Mouse (Mus musculus): ENCODE measurements around the gene Olfm1. TPM values are rescaled to one million over a fixed set of nuclear protein-coding genes. Genes with fewer than 3 reads are reported as not detected.

The Olfm1 gene
- total and polyA plus RNA-seq, 3 experiments = 0.20 to 1.3 (median 0.34) TPM

- Histone ChIP-seq H3K79me2 (replicated peaks; ENCODE audit: control insufficient read depth, extremely low read depth, insufficient read depth, poor library complexity, severe bottlenecking) (no peaks in the 10 kb centered on the region), H3K36me3 (replicated peaks in 1 of 2; ENCODE audit: control insufficient read depth in 1 of 2, insufficient read depth in 1 of 2, low read length in 1 of 2) (peaks cover 0 to 3% of the 10 kb centered on the region in 2 experiments), H3K4me3 (replicated peaks in 1 of 3; ENCODE audit: low read depth in 2 of 3, low read length in 2 of 3, poor library complexity in 1 of 3) (no peak overlapping the region), H3K27me3 (replicated peaks) (peaks cover 39% of the 10 kb centered on the region), H3K4me1 (ENCODE audit: control insufficient read depth in 1 of 2, insufficient read depth in 2 of 2) (peaks cover 0 to 10% of the 10 kb centered on the region in 2 experiments; a peak in 2 of 4 replicates), H3K9me3 (replicated peaks; ENCODE audit: low read length) (no peaks in the 10 kb centered on the region), H3K9ac (ENCODE audit: insufficient read depth, low read depth) (no peak overlapping the region), H3K4me2 (ENCODE audit: insufficient read depth, low read depth, poor library complexity, severe bottlenecking) (no peak overlapping the region), H3K27ac (ENCODE audit: insufficient read depth, low read depth) (no peak overlapping the region)
- TF ChIP-seq POLR2A (IDR thresholded peaks at IDR 0.05; ENCODE audit: low read depth, low read length) = no peak
- TF ChIP-seq CTCF (conservative IDR thresholded peaks at IDR 0.05 in 1 of 2, IDR thresholded peaks at IDR 0.05 in 1 of 2; ENCODE audit: low read depth in 2 of 2, low read length in 2 of 2) = no peak
- no peak for DNase-seq (ENCODE audit: extremely low read depth)
- dilution Hi-C loops (cut with MboI; ENCODE audit: extremely low pct_ligation_motif_present, extremely low pct_unique_long_range_greater_than_20kb, low sequenced_read_pairs) (no loop called here), in situ Hi-C loops (cut with MboI; ENCODE audit: low pct_ligation_motif_present, low pct_unique_long_range_greater_than_20kb, low sequenced_read_pairs) (no loop called here)
Measured at GRCm38 (mm10) chr2:28226971-28227370, 34.2 kb downstream of the Olfm1 start.

- in situ Hi-C loops (cut with MboI; ENCODE audit: low pct_ligation_motif_present, low pct_unique_long_range_greater_than_20kb, low sequenced_read_pairs) (no loop called here), dilution Hi-C loops (cut with MboI; ENCODE audit: extremely low pct_ligation_motif_present, extremely low pct_unique_long_range_greater_than_20kb, low sequenced_read_pairs) (no loop called here)
- no peak overlapping the region for H3K9ac ChIP-seq (ENCODE audit: insufficient read depth, low read depth)
- no peak for TF ChIP-seq TBP (conservative IDR thresholded peaks at IDR 0.05; ENCODE audit: low read depth, low read length)
- no peak for TF ChIP-seq ETS1 (conservative IDR thresholded peaks at IDR 0.05; ENCODE audit: low read depth, low read length)
- TF ChIP-seq SIN3A (IDR thresholded peaks at IDR 0.05; ENCODE audit: low read length) = no peak
- no peak for TF ChIP-seq ZKSCAN1 (IDR thresholded peaks at IDR 0.05; ENCODE audit: borderline replicate concordance, low read depth, low read length)
- no peaks in the 10 kb centered on the region for H3K79me2 ChIP-seq (replicated peaks; ENCODE audit: control insufficient read depth, extremely low read depth, insufficient read depth, poor library complexity, severe bottlenecking)
- H3K4me1 ChIP-seq (ENCODE audit: control insufficient read depth in 1 of 2, insufficient read depth in 2 of 2) = peaks cover 0 to 2% of the 10 kb centered on the region in 2 experiments; a peak in 1 of 4 replicates
- H3K4me2 ChIP-seq (ENCODE audit: insufficient read depth, low read depth, poor library complexity, severe bottlenecking) = no peak overlapping the region
- no peaks in the 10 kb centered on the region for H3K9me3 ChIP-seq (replicated peaks; ENCODE audit: low read length)
- H3K27ac ChIP-seq (ENCODE audit: insufficient read depth, low read depth) = no peak overlapping the region
- no peak for DNase-seq (ENCODE audit: extremely low read depth)
- H3K4me3 ChIP-seq (replicated peaks in 1 of 3; ENCODE audit: low read depth in 2 of 3, low read length in 2 of 3, poor library complexity in 1 of 3) = no peak overlapping the region
- peaks cover 43% of the 10 kb centered on the region for H3K27me3 ChIP-seq (replicated peaks)
- H3K36me3 ChIP-seq (replicated peaks in 1 of 2; ENCODE audit: control insufficient read depth in 1 of 2, insufficient read depth in 1 of 2, low read length in 1 of 2) = peaks cover 0 to 3% of the 10 kb centered on the region in 2 experiments
Measured at GRCm38 (mm10) chr2:28227589-28228191, 34.9 kb downstream of the Olfm1 start.

GRCm38 (mm10) chr2:28228364-28228763 lies 35.6 kb downstream of the Olfm1 start:
- H3K27me3 ChIP-seq (replicated peaks) = peaks cover 48% of the 10 kb centered on the region
- no peaks in the 10 kb centered on the region for H3K4me1 ChIP-seq (ENCODE audit: control insufficient read depth in 1 of 2, insufficient read depth in 2 of 2)
- dilution Hi-C loops (cut with MboI; ENCODE audit: extremely low pct_ligation_motif_present, extremely low pct_unique_long_range_greater_than_20kb, low sequenced_read_pairs) = no loop called here
- in situ Hi-C loops (cut with MboI; ENCODE audit: low pct_ligation_motif_present, low pct_unique_long_range_greater_than_20kb, low sequenced_read_pairs) = no loop called here
- no peak overlapping the region for H3K4me3 ChIP-seq (replicated peaks in 1 of 3; ENCODE audit: low read depth in 2 of 3, low read length in 2 of 3, poor library complexity in 1 of 3)
- DNase-seq (ENCODE audit: extremely low read depth) = no peak
- H3K9ac ChIP-seq (ENCODE audit: insufficient read depth, low read depth) = no peak overlapping the region
- peaks cover 0 to 3% of the 10 kb centered on the region in 2 experiments for H3K36me3 ChIP-seq (replicated peaks in 1 of 2; ENCODE audit: control insufficient read depth in 1 of 2, insufficient read depth in 1 of 2, low read length in 1 of 2)
- no peaks in the 10 kb centered on the region for H3K79me2 ChIP-seq (replicated peaks; ENCODE audit: control insufficient read depth, extremely low read depth, insufficient read depth, poor library complexity, severe bottlenecking)
- no peaks in the 10 kb centered on the region for H3K9me3 ChIP-seq (replicated peaks; ENCODE audit: low read length)
- TF ChIP-seq KAT2A (IDR thresholded peaks at IDR 0.05; ENCODE audit: insufficient replicate concordance, low read length) = no peak
- no peak for TF ChIP-seq POLR2A (IDR thresholded peaks at IDR 0.05; ENCODE audit: low read depth, low read length)
- no peak for TF ChIP-seq USF1 (IDR thresholded peaks at IDR 0.05; ENCODE audit: low read depth, low read length)
- TF ChIP-seq TBP (conservative IDR thresholded peaks at IDR 0.05; ENCODE audit: low read depth, low read length) = no peak
- TF ChIP-seq HCFC1 (IDR thresholded peaks at IDR 0.05; ENCODE audit: low read depth, low read length) = no peak
- TF ChIP-seq EP300 (IDR thresholded peaks at IDR 0.05; ENCODE audit: low read length) = no peak
- TF ChIP-seq IRF4 (IDR thresholded peaks at IDR 0.05; ENCODE audit: low read depth, low read length) = no peak
- no peak for TF ChIP-seq ZMIZ1 (IDR thresholded peaks at IDR 0.05; ENCODE audit: low read depth, low read length)
- no peak for TF ChIP-seq ZKSCAN1 (IDR thresholded peaks at IDR 0.05; ENCODE audit: borderline replicate concordance, low read depth, low read length)
- TF ChIP-seq ZC3H11A (IDR thresholded peaks at IDR 0.05; ENCODE audit: low read depth, low read length) = no peak
- no peak for TF ChIP-seq MXI1 (IDR thresholded peaks at IDR 0.05; ENCODE audit: low read depth, low read length)
- TF ChIP-seq BHLHE40 (IDR thresholded peaks at IDR 0.05; ENCODE audit: low read depth, low read length) = no peak
- no peak for TF ChIP-seq UBTF (IDR thresholded peaks at IDR 0.05; ENCODE audit: low read depth, low read length)
- no peak for TF ChIP-seq SMC3 (IDR thresholded peaks at IDR 0.05; ENCODE audit: low read depth, low read length)
- TF ChIP-seq CTCF (conservative IDR thresholded peaks at IDR 0.05 in 1 of 2, IDR thresholded peaks at IDR 0.05 in 1 of 2; ENCODE audit: low read depth in 2 of 2, low read length in 2 of 2) = no peak
- no peak for TF ChIP-seq RCOR1 (conservative IDR thresholded peaks at IDR 0.05; ENCODE audit: low read depth, low read length)
- H3K27ac ChIP-seq (ENCODE audit: insufficient read depth, low read depth) = no peak overlapping the region
- H3K4me2 ChIP-seq (ENCODE audit: insufficient read depth, low read depth, poor library complexity, severe bottlenecking) = no peak overlapping the region
